Mouse (Mus musculus) G1E (cell line): ENCODE measurements around the gene Gm5447.

ENCODE experiments used
- CTCF ChIP-seq: IDR thresholded peaks from 2 replicates; pipeline ENCODE4 v1.5.1; 2012; ENCODE audit warnings: low read depth, low read length, inconsistent platforms, mixed read lengths
- GATA1 ChIP-seq: IDR thresholded peaks from 2 replicates; pipeline ENCODE4 v1.6.1; 2012; ENCODE audit warnings: borderline replicate concordance, low read length, inconsistent platforms, mixed read lengths
- POLR2AphosphoS5 ChIP-seq: IDR thresholded peaks from 2 replicates; pipeline ENCODE4 v1.6.1; 2012; ENCODE audit warnings: low read depth, low read length, inconsistent platforms; ENCODE audit not compliant: insufficient replicate concordance

- TF ChIP-seq CTCF: peak; percentile 74
- TF ChIP-seq GATA1: no peak
- no peak for TF ChIP-seq POLR2AphosphoS5
Observed at GRCm38 (mm10) chr13:30981666-30982065, 7.7 kb downstream of the Gm5447 start.
